Mouse (Mus musculus) intestine, postnatal 0 days (tissue): Measurements from ENCODE around the gene Atp1a1. TPM values are rescaled to one million over a fixed set of nuclear protein-coding genes. Genes with fewer than 3 reads are reported as not detected.

ENCODE experiments used
- ATAC-seq: fragments of 200-750 bp; cut with Nextera tagmentation; 2 replicates; pipeline ENCODE4 v1.8.0; 2017; ENCODE audit warnings: mild to moderate bottlenecking, moderate TSS enrichment, moderate library complexity
- H3K27ac ChIP-seq: fragments of 300-500 bp; sonication (generic); 2 replicates; pipeline ENCODE4 v1.5.1; 2014; ENCODE audit warnings: mild to moderate bottlenecking, low read depth, low read length, moderate library complexity
- H3K27me3 ChIP-seq: fragments of 300-500 bp; sonication (generic); replicated peaks from 2 replicates; pipeline ENCODE4 v1.6.1; 2014; ENCODE audit warnings: low read length, mixed read lengths; ENCODE audit not compliant: control insufficient read depth, insufficient read depth
- H3K36me3 ChIP-seq: fragments of 300-500 bp; sonication (generic); 2 replicates; pipeline ENCODE4 v1.6.1; 2014; ENCODE audit warnings: mild to moderate bottlenecking, moderate library complexity; ENCODE audit not compliant: control insufficient read depth, insufficient read depth
- H3K4me1 ChIP-seq: fragments of 300-500 bp; sonication (generic); replicated peaks from 2 replicates; pipeline ENCODE4 v1.6.1; 2014; ENCODE audit warnings: antibody characterized with exemption, low read length, mixed read lengths; ENCODE audit not compliant: control insufficient read depth, insufficient read depth
- H3K4me2 ChIP-seq: fragments of 300-500 bp; sonication (generic); replicated peaks from 2 replicates; pipeline ENCODE4 v1.6.1; 2014; ENCODE audit warnings: low read depth, mild to moderate bottlenecking, moderate library complexity
- H3K4me3 ChIP-seq: fragments of 300-500 bp; sonication (generic); 2 replicates; pipeline ENCODE4 v1.5.1; 2014; ENCODE audit warnings: low read depth, low read length
- H3K9ac ChIP-seq: fragments of 300-500 bp; sonication (generic); 2 replicates; pipeline ENCODE4 v1.6.1; 2014; ENCODE audit warnings: mild to moderate bottlenecking, low read depth, low read length
- H3K9me3 ChIP-seq: fragments of 300-500 bp; sonication (generic); 2 replicates; pipeline ENCODE4 v1.6.1; 2016; ENCODE audit warnings: mixed run types; ENCODE audit not compliant: control insufficient read depth
- CTCF ChIP-seq: sonication (generic); IDR thresholded peaks from 2 replicates; pipeline ENCODE4 v1.5.1; 2016; ENCODE audit warnings: low read depth, mild to moderate bottlenecking, control low read depth, antibody characterized with exemption, moderate library complexity
- WGBS: fragments of 180-500 bp; shearing (Covaris S2); extraction: QIAGEN DNeasy Blood & Tissue Kit; methylation state at CpG from one replicate; pipeline ENCODE4 v1.1.7; 2014; 5-methylcytosine and 5-hydroxymethylcytosine counted together
- polyA plus RNA-seq: library from polyadenylated mRNA; unstranded; fragments of >200 nt; fragmentation: Nextera tagmentation; extraction: Ambion mirVana; gene quantifications from 2 replicates; pipeline ENCODE4 v1.2.1, GENCODE M21; 2015

Gene Atp1a1
- 309 and 318 TPM in 2 replicates for polyA plus RNA-seq

GRCm38 (mm10) chr3:101604550-101605223, at the start of gene Atp1a1:
Atp1a1 (minus strand) TSS chr3:101604684.
- TF ChIP-seq CTCF = peak; percentile 43
- Histone ChIP-seq H3K4me1 (peaks cover 6% of the 10 kb centered on the region), H3K9ac (peak within 1 kb of the TSS; percentile 97), H3K4me3 (peak within 1 kb of the TSS; percentile 89), H3K27me3 (no peaks in the 10 kb centered on the region), H3K27ac (peak within 1 kb of the TSS; percentile 99), H3K4me2 (peak within 1 kb of the TSS; percentile 92), H3K9me3 (no peaks in the 10 kb centered on the region), H3K36me3 (no peaks in the 10 kb centered on the region)
- ATAC-seq = peak; percentile 88
- WGBS = 2% methylated on average over 51 of the region's 64 CpGs

GRCm38 (mm10) chr3:101653446-101653845, 49.0 kb upstream of the Atp1a1 start:
- no peak overlapping the region for H3K27ac ChIP-seq

GRCm38 (mm10) chr3:101652967-101653366, 48.5 kb upstream of the Atp1a1 start:
- H3K4me3 ChIP-seq = no peak overlapping the region
- no peaks in the 10 kb centered on the region for H3K9me3 ChIP-seq
- 71% methylated on average over 2 of the region's 2 CpGs for WGBS
- no peak for ATAC-seq
- H3K36me3 ChIP-seq = no peaks in the 10 kb centered on the region
- H3K27me3 ChIP-seq = no peaks in the 10 kb centered on the region
- no peak overlapping the region for H3K9ac ChIP-seq
- H3K27ac ChIP-seq = no peak overlapping the region
- TF ChIP-seq CTCF = no peak
- H3K4me2 ChIP-seq = no peak overlapping the region
- peaks cover 4% of the 10 kb centered on the region; the same call in 1 of the 2 replicates for H3K4me1 ChIP-seq

More at GRCm38 (mm10) chr3:101653446-101653845, 49.0 kb upstream of the Atp1a1 start:
- no peak overlapping the region for H3K9ac ChIP-seq
- no peaks in the 10 kb centered on the region for H3K9me3 ChIP-seq
- 59% methylated on average over 7 of the region's 7 CpGs for WGBS
- no peak for TF ChIP-seq CTCF
- peaks cover 4% of the 10 kb centered on the region; the same call in 1 of the 2 replicates for H3K4me1 ChIP-seq
- H3K36me3 ChIP-seq = no peaks in the 10 kb centered on the region
- H3K4me2 ChIP-seq = no peak overlapping the region
- no peaks in the 10 kb centered on the region for H3K27me3 ChIP-seq
- no peak overlapping the region for H3K4me3 ChIP-seq
- ATAC-seq = no peak

- no peak for ATAC-seq
- no peak overlapping the region for H3K27ac ChIP-seq
- 68% methylated on average over 2 of the region's 2 CpGs for WGBS
- no peak overlapping the region for H3K4me3 ChIP-seq
- no peaks in the 10 kb centered on the region for H3K36me3 ChIP-seq
- H3K9ac ChIP-seq = no peak overlapping the region
- H3K4me2 ChIP-seq = no peak overlapping the region
- H3K4me1 ChIP-seq = no peaks in the 10 kb centered on the region
- no peaks in the 10 kb centered on the region for H3K27me3 ChIP-seq
- H3K9me3 ChIP-seq = no peaks in the 10 kb centered on the region
- TF ChIP-seq CTCF = no peak
Measured at GRCm38 (mm10) chr3:101650328-101650727, 45.8 kb upstream of the Atp1a1 start.

- TF ChIP-seq CTCF = no peak
- Histone ChIP-seq H3K36me3 (no peaks in the 10 kb centered on the region), H3K27me3 (no peaks in the 10 kb centered on the region), H3K27ac (no peak overlapping the region), H3K9me3 (no peaks in the 10 kb centered on the region), H3K4me3 (no peak overlapping the region), H3K9ac (no peak overlapping the region), H3K4me2 (no peak overlapping the region), H3K4me1 (no peaks in the 10 kb centered on the region)
- 71% methylated on average over 2 of the region's 2 CpGs for WGBS
- ATAC-seq = no peak
Measured at GRCm38 (mm10) chr3:101649271-101649670, 44.8 kb upstream of the Atp1a1 start.

GRCm38 (mm10) chr3:101648096-101648793, 43.8 kb upstream of the Atp1a1 start:
- Histone ChIP-seq H3K4me3 (no peak overlapping the region), H3K9ac (no peak overlapping the region), H3K9me3 (no peaks in the 10 kb centered on the region), H3K36me3 (no peaks in the 10 kb centered on the region), H3K4me1 (no peaks in the 10 kb centered on the region), H3K27ac (no peak overlapping the region), H3K27me3 (no peaks in the 10 kb centered on the region), H3K4me2 (no peak overlapping the region)
- no peak for TF ChIP-seq CTCF
- 61% methylated on average over 13 of the region's 13 CpGs for WGBS
- no peak for ATAC-seq
